ENCODE assay signal across 30 mouse cellular contexts in genomic region chr2:165958556-165958955, GRCm38 (mm10).
"Had no signal": no experiment of that assay in that cellular context is flagged by ENCODE, and none has a peak within 500 bp of the region (broad histone marks: within the 10 kb centered on the region; RNA-seq: fewer than 3 reads in every experiment).

No protein-coding gene starts in this region.

- H3K9ac ChIP-seq: limb, embryonic 12.5 days; limb, embryonic 13.5 days; limb, embryonic 15.5 days; liver, embryonic 12.5 days; liver, embryonic 13.5 days; liver, embryonic 14.5 days; liver, embryonic 15.5 days; liver, postnatal 0 days; lung, embryonic 14.5 days; lung, embryonic 15.5 days; midbrain, embryonic 12.5 days; midbrain, embryonic 13.5 days; midbrain, embryonic 15.5 days; neural tube, embryonic 12.5 days had no signal

- H3K4me1 ChIP-seq: limb, embryonic 10.5 days; limb, embryonic 13.5 days; limb, embryonic 15.5 days; midbrain, embryonic 10.5 days; midbrain, embryonic 12.5 days; midbrain, embryonic 13.5 days; midbrain, embryonic 15.5 days; neural tube, embryonic 12.5 days had no signal

- H3K27ac ChIP-seq: left cerebral cortex, adult 2 months; limb, embryonic 10.5 days; limb, embryonic 12.5 days; limb, embryonic 13.5 days; limb, embryonic 15.5 days; liver, embryonic 12.5 days; liver, embryonic 13.5 days; liver, embryonic 14.5 days; liver, embryonic 15.5 days; lung, embryonic 15.5 days; midbrain, embryonic 10.5 days; midbrain, embryonic 12.5 days; midbrain, embryonic 13.5 days; midbrain, embryonic 15.5 days; neural tube, embryonic 12.5 days had no signal

- H3K4me3 ChIP-seq: left cerebral cortex, adult 2 months; limb, embryonic 10.5 days; limb, embryonic 12.5 days; limb, embryonic 13.5 days; limb, embryonic 15.5 days; liver, embryonic 12.5 days; liver, embryonic 13.5 days; liver, embryonic 15.5 days; lung, embryonic 15.5 days; midbrain, embryonic 10.5 days; midbrain, embryonic 12.5 days; midbrain, embryonic 13.5 days; midbrain, embryonic 15.5 days; myocyte; neural tube, embryonic 12.5 days had no signal

- DNase-seq: left cerebral cortex, postnatal 4 days; liver; liver, embryonic 13.5 days; liver, postnatal 0 days; lung, adult 18-20 months; lung, adult 2 months; lung, embryonic 14.5 days; lung, postnatal 10 days; lung, postnatal 14 days; lung, postnatal 36 days; lung, postnatal 4 days; midbrain, embryonic 14.5 days had no signal

- H3K9me3 ChIP-seq: limb, embryonic 10.5 days; limb, embryonic 12.5 days; limb, embryonic 13.5 days; limb, embryonic 15.5 days; liver, embryonic 12.5 days; liver, embryonic 13.5 days; liver, embryonic 15.5 days; lung, embryonic 15.5 days; megakaryocyte, embryonic 14.5 days; midbrain, embryonic 10.5 days; midbrain, embryonic 12.5 days; midbrain, embryonic 13.5 days; midbrain, embryonic 15.5 days; neural tube, embryonic 12.5 days had no signal

- H3K36me3 ChIP-seq: limb, embryonic 10.5 days; limb, embryonic 12.5 days; limb, embryonic 13.5 days; limb, embryonic 15.5 days; liver, embryonic 12.5 days; liver, embryonic 13.5 days; liver, embryonic 15.5 days; lung, embryonic 15.5 days; midbrain, embryonic 10.5 days; midbrain, embryonic 12.5 days; midbrain, embryonic 13.5 days; midbrain, embryonic 15.5 days; neural tube, embryonic 12.5 days had no signal

- H3K27me3 ChIP-seq: limb, embryonic 12.5 days; limb, embryonic 13.5 days; limb, embryonic 15.5 days; liver, embryonic 13.5 days; lung, embryonic 15.5 days; megakaryocyte, embryonic 14.5 days; midbrain, embryonic 12.5 days; midbrain, embryonic 13.5 days; midbrain, embryonic 15.5 days; neural tube, embryonic 12.5 days had no signal

- H3K4me2 ChIP-seq: limb, embryonic 12.5 days; limb, embryonic 13.5 days; limb, embryonic 15.5 days; liver, embryonic 11.5 days; liver, embryonic 12.5 days; liver, embryonic 13.5 days; liver, embryonic 15.5 days; lung, embryonic 14.5 days; lung, embryonic 15.5 days; midbrain, embryonic 12.5 days; midbrain, embryonic 13.5 days; midbrain, embryonic 15.5 days; neural tube, embryonic 12.5 days had no signal

- ATAC-seq: liver, embryonic 12.5 days; liver, postnatal 0 days; lung, postnatal 0 days; midbrain, embryonic 13.5 days; midbrain, embryonic 15.5 days had no signal
